Mouse (Mus musculus) WW6 (cell line): Measurements from ENCODE around the gene Dglucy.
A peak's percentile ranks its signal among the peaks of the same experiment; 100 is the strongest.

Experiments used
- DNase-seq: peaks from one replicate; pipeline ENCODE4 v3.0.0-alpha.2; 2013; ENCODE audit warnings: low read depth, low spot score

Gene Dglucy

DNA sequence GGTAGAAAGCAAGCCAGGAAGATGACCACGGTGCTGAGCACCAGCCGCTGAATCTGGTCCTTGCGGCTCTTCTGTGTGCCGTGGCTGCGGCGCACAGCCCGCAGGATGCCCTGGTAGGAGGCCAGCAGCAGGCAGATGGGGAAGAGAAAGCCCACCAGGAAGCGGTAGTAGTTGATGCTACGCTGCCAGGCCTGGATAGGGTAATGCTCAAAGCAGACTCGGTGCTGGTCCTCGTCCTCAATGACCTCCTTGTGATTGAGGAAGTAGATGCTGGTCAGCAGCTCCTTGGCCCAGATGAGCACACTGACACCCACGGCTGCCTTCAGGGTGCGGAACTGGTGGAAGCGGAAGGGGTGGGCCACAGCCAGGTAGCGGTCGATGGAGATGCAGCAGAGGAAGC lies 99.7 kb downstream of the Dglucy start:
- no peak for DNase-seq

- DNase-seq = no peak
These were observed 104.3 kb downstream of the Dglucy start for GRCm38 (mm10) chr12:100883168-100883567.

GRCm38 (mm10) chr12:100885585-100885984 lies 106.7 kb downstream of the Dglucy start:
- DNase-seq = no peak

GRCm38 (mm10) chr12:100886877-100887276 lies 108.0 kb downstream of the Dglucy start:
- DNase-seq = no peak

GRCm38 (mm10) chr12:100887801-100888258 lies 109.0 kb downstream of the Dglucy start:
- no peak for DNase-seq

DNA sequence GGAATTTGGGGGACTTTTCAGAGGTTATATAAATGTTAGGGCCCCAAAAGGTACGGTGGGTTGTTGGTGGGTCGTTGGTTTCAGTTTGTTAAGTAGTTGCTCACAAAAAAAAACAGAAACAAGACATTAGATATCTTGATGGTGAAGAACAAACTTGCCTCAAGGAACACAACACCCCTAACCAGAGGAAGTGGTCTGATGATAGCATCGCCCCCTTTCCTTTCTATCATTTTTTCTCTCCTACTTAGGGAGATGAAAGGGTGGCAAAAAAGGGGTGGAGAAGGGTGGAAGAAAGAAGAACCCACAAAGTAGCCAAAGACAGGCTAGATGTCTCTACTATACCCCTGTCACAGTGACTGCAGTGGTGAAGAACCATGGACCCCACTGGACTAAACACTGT lies 111.7 kb downstream of the Dglucy start:
- DNase-seq = no peak

GRCm38 (mm10) chr12:100895504-100895903 lies 116.6 kb downstream of the Dglucy start:
- no peak for DNase-seq

GRCm38 (mm10) chr12:100896661-100897060 lies 117.8 kb downstream of the Dglucy start:
- DNase-seq = no peak

DNA sequence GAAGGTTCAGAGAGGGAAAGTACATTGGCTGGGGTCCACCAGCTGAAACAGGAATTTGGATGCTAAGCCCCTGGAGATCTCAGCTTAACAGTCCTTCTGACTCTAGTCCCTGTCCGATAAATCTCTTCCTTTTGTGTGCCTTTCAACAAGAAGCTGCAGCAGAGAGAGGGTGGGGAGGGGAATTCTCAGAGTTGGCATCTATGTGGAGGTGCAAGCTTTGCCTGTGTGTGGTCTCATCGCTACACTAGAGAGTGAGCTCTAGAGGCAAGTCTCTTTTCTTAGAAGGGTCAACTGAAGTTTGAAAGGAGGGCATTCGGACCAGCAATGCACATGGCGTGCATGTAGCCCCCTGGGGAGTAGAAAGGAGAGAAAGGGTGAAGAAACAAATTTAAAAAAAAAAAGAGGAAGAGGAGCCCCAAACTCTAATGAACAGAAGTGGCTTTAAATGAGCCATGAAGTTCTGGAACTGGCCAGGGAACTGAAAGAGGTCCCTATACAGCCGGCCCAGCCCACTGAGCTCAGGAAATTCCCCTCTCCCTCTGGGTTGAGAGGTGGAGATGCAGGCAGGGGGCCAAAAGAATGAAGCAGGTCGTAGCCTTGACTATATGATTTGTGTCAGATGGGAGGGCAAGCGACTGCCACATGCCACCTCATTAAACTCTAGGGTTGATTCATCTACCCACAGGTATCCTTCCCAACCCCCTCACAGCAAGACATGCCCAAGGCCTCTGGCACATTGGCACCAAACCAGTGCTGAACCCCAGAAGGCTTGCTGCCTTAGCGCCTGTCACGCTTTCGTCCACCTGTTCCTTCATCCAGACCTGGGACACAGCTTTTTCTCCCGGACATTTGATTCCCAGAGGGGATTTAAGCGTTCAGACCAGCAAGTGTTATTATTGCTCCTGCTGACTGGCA lies 119.1 kb downstream of the Dglucy start:
- DNase-seq = no peak

DNA sequence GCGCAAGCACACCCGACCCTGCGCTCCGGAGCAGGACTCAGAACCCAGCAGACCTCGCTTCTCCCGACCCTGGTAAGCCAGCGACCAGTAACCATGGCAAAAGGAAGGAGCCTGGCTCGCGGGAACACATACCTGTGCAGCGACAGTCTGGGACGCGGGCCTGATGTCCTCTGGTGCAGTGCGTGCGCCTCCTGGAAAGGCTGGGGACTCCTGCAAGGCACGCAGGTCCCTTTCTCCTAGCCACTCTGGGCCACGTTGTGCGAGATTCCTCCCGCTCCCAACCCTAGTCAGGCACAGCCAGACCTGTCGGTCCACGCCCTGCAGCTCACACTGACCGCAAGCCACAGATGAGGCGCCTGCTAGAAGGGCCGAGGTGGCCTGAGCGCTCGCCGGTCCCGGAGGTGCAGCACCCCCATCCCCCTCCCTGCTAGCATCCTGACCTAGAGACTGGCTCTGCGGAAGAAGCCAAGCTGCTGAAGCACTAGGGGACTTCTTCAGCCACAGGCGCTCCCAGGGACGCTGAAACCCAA lies 120.3 kb downstream of the Dglucy start:
- no peak for DNase-seq

DNA sequence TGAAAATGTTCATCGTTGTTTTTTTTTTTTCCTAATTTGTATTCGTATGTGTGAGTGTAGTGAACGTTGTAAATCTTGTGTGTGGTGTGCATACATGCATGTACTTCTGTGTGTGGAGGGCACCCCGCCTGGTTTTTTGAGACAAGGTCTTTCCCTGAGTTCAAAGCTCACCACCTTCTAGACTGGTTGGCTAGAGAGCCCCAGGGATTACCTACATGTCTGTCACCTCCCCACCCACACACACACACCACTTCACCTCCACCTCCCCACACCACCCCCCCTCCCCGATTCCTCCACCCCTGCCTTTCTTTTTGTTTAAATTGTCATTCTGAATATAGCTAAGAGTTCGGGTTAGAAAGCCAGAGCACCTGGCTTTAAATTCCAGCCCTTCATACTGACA lies 122.0 kb downstream of the Dglucy start:
- DNase-seq = no peak

- no peak for DNase-seq
These were observed 122.5 kb downstream of the Dglucy start for GRCm38 (mm10) chr12:100901386-100901785.

DNA sequence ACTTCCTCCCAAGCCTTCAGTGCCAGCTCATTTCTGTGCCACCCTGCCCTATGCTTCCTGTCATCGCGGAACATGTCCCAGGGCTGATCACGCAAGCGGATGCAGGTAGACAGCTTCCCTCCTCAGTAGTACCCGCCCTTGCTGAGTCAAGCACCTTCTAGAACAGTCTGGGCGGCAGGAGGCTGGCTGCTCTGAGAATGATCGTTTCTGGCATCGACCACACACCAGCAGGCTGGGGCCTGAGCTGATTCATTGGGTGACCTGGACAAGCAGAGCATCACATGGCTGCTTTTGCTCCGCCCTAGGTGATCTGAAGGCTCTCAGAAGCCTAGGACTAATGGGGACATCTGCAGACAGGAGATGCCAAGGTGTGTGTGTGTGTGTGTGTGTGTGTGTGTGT lies 124.9 kb downstream of the Dglucy start:
- DNase-seq = no peak

DNA sequence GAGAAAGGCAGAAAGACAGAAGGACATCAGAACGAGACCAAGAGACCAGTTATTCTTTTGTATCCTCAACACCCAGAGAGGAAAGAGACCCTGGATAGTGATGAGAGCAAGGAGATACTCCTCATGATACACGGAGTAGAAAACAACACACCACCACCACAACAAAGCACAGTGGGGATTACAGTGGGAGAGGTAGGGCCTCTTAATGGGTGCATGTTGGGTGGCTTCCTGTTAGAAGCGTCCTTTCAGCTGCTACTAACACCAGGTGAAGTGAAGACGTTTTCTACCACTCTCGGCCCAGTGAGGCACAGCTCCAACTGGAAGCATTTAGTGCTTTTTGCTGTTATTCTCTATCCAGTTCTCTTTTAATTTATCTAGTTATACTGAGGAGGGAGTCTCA lies 128.0 kb downstream of the Dglucy start:
- no peak for DNase-seq

GRCm38 (mm10) chr12:100907598-100908297 lies 128.9 kb downstream of the Dglucy start, which contains the start of gene Gpr68:
Gene Gpr68 (minus strand): TSS chr12:100908198.
- DNase-seq = no peak

DNA sequence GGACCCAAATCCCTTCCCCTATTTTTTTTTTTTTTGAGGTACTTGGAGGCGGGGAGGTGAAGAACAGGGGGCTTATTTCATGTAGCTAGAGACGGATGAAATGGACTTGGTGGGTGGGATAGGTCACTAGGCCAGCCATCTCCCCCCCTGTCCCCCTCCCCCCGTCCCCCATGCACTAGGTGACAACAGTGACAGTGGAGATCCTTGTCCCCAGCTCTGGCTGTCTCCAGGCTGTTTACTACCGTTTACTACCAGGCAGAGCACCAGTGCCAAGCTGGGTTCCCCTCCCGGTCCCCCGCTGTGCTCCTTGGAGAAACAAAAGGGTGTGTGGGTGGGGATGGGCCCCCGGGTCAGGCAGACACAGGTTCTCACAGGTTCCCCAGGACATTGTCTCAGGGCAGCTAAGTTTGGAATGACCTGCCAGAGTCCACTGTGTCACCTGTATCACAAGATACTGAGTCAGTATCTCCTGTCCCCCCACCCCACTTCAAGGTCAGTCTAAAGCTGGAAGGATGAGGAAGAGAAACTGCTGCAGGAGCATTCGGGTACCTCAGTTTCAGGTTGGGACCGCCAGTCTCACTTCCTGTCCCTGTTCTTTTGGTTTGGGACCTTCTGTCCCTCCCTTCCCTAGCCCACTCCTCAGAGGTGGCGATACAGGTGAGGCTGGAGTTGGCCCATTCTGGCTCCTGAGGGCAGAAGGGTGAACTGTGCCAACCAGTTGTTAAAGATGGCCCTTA lies 129.6 kb downstream of the Dglucy start:
- no peak for DNase-seq

DNA sequence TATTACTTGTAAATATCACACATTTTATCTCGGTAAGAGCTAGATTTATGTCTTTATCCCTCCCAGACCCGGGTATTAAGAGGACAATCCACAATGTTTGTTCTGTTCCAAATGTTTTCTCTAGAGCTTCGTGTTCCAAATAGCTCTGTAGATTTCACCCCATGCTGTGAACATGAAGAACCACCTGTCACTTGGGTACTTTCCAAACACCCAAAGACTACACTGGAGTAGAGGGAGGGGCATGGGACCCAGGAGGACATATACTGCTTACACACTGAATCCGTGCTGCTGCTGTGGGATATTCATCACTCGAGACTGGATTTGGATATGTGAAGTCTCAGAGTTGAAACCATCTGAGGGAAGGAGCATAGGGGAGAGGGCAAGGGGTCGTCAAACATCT lies 130.9 kb downstream of the Dglucy start:
- no peak for DNase-seq

GRCm38 (mm10) chr12:100910731-100911130 lies 131.9 kb downstream of the Dglucy start:
- DNase-seq = no peak

DNA sequence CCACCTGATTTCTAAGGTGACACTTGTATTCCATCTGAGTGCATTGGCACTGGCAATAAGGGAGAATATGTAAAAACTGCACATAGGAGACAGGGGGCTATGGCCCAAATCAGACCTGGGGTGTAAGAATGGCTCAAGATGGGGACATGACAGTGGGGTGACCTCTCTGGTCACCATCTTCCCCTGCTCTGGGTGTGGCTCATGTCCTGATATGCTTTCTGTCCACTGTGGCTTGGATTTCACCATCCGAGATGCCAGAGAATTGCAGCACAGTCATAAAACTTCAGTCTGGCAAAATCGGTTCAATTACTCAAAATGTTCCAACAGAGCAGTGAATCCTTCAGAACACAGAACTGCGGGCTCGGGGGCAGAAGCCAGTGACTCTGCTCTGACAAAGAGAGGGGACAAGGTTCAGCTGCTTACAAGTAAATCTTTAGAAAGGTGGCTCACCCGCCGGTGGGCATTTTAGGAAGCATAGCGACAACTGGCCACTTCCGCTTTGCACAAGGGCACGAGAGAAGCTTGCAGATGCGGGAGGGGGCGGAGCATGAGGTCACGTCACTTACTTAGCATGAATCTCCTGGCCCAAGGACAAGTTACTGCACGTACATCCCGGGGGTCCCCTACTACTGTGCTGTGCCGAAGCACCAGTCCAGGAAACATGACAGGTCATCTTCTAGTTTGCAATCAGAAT lies 145.9 kb downstream of the Dglucy start:
- DNase-seq = no peak

GRCm38 (mm10) chr12:100925644-100926619 lies 147.1 kb downstream of the Dglucy start:
- peak; percentile 45 for DNase-seq
